Mouse (Mus musculus): Measurements from ENCODE around the gene Clec4a3.
"Not testable (repeated sequence)": the region's sequence is repeated elsewhere in the genome, so short reads cannot be mapped to it uniquely, and the experiment has no call there.

Clec4a3 gene

DNA sequence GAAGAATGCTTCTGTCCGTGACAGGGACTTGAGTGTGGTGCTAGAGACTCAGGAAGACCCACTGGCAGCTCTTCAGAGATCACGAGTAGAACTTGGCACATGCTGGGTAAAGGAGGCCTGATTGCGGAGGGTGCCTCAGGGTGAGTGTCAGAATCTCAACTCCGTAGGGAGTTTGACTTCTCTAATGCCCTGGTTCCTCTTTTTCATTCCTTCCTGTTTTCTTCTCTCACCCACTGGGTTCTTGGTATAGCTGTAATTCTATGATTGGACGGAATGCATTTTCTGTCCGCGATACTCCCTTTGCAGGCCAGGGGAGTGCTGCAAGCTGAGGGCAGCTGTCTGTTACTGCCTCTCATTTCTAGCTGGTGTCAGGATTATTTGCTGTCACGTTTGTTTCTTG, at the start of gene Clec4a3:
Clec4a3 (plus strand) TSS at position 115 of the 400 bp plus-strand sequence.
- no peak for DNase-seq (ENCODE audit: low read depth, low spot score)

DNA sequence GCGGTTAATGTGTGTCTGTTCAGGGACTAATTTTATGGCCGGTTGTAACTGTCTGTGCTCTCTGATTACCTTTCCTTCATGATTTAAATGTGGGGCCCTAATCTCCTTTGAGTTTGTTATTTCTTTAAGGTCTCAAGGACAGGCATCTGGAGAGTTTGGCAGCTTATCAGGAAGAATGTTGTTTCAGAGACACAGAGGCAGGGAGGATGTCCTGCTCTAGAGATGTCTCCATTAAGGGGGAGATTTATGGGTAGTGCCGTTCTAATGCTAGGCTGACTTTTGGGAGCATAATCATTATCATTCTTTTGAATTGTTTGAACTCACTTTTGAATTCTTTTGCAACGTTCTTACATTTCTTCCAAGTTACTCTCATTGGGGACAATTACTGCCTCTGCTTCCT, 32.4 kb upstream of the Clec4a3 start:
- DNase-seq (ENCODE audit: low read depth, low spot score), result no peak

GRCm38 (mm10) chr6:122921451-122921850, 30.9 kb upstream of the Clec4a3 start, which contains the start of gene Clec4a1:
TSS of gene Clec4a1 (plus strand) at chr6:122921848.
- no peak for DNase-seq (ENCODE audit: low read depth, low spot score)

- DNase-seq (ENCODE audit: low read depth, low spot score), result no peak
Measured at GRCm38 (mm10) chr6:122934845-122935244, 17.5 kb upstream of the Clec4a3 start.

DNA sequence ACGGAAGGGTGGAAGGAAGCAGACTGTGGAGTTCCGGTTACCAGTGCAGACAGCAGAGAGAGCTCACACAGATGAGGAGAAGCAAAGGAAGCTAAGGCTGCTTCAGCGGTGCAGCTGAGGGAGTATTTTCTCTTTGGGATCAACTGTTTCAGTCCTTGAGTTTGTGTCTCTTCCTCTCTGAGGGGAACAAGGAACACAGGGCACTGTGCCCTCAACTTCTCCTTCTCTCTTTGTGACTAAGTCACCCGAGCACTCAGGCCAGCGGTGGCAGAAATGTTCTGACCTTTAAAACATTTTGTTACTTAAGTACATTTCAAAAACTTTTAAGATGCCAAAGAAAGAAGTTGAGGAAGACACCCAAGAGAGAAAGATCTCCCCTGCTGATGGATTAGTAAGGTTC, 12.7 kb upstream of the Clec4a3 start:
- no peak for DNase-seq (ENCODE audit: low read depth, low spot score)

- no peak for DNase-seq (ENCODE audit: low read depth, low spot score)
Measured at GRCm38 (mm10) chr6:122946760-122947159, 5.6 kb upstream of the Clec4a3 start.

GRCm38 (mm10) chr6:122964562-122964961, 12.2 kb downstream of the Clec4a3 start:
- DNase-seq (ENCODE audit: low read depth, low spot score), result no peak

- no peak for DNase-seq (ENCODE audit: low read depth, low spot score)
Measured at GRCm38 (mm10) chr6:122969048-122969447, 16.7 kb downstream of the Clec4a3 start.

GRCm38 (mm10) chr6:122989876-122990437, 37.6 kb downstream of the Clec4a3 start, which contains the start of gene Clec4a4:
TSS of gene Clec4a4 (plus strand) at chr6:122990367.
- DNase-seq (ENCODE audit: low read depth, low spot score), result no peak

- DNase-seq (ENCODE audit: low read depth, low spot score), result not testable (repeated sequence)
Measured at GRCm38 (mm10) chr6:123004696-123005095, 52.4 kb downstream of the Clec4a3 start.

GRCm38 (mm10) chr6:123005591-123005990, 53.3 kb downstream of the Clec4a3 start:
- peak; percentile 35 for DNase-seq (ENCODE audit: low read depth, low spot score)
